Mouse (Mus musculus): ENCODE results near the gene Ell. TPM values are rescaled to one million over a fixed set of nuclear protein-coding genes. Genes with fewer than 3 reads are reported as not detected.

The Ell gene
- polyA plus RNA-seq, 1 experiment from 2014 or later: 13.0 TPM

- ATAC-seq (ENCODE audit: low FRiP score): no peak
- no peaks in the 10 kb centered on the region for H3K9me3 ChIP-seq (ENCODE audit: control insufficient read depth, low read length)
Observed at GRCm38 (mm10) chr8:70529299-70529698, 10.0 kb upstream of the Ell start.

GRCm38 (mm10) chr8:70529741-70530161, 9.5 kb upstream of the Ell start:
- Histone ChIP-seq H3K27me3 (ENCODE audit: control insufficient read depth, insufficient read depth, low read length) (no peaks in the 10 kb centered on the region), H3K4me3 (ENCODE audit: low read depth, low read length) (no peak overlapping the region), H3K9ac (ENCODE audit: low read length) (no peak overlapping the region), H3K36me3 (ENCODE audit: control insufficient read depth, insufficient read depth, low read length) (peaks cover 15% of the 10 kb centered on the region; the same call in 1 of the 2 replicates), H3K4me1 (ENCODE audit: control insufficient read depth, insufficient read depth, low read length) (peaks cover 13% of the 10 kb centered on the region), H3K4me2 (no peak overlapping the region), H3K9me3 (ENCODE audit: control insufficient read depth, low read length) (no peaks in the 10 kb centered on the region), H3K27ac (ENCODE audit: low read depth, low read length) (no peak overlapping the region)
- DNase-seq (ENCODE audit: low spot score, missing footprints) (no peak), ATAC-seq (ENCODE audit: low FRiP score) (no peak)
- 97% methylated on average over 3 of the region's 3 CpGs for WGBS

More at GRCm38 (mm10) chr8:70529299-70529698, 10.0 kb upstream of the Ell start:
- no peak overlapping the region for H3K4me3 ChIP-seq (ENCODE audit: low read depth, low read length)
- no peak overlapping the region for H3K4me2 ChIP-seq
- no peak for DNase-seq (ENCODE audit: low spot score, missing footprints)
- WGBS: 82% methylated on average over 5 of the region's 5 CpGs
- H3K36me3 ChIP-seq (ENCODE audit: control insufficient read depth, insufficient read depth, low read length): peaks cover 13% of the 10 kb centered on the region; the same call in 1 of the 2 replicates
- H3K9ac ChIP-seq (ENCODE audit: low read length): no peak overlapping the region
- no peaks in the 10 kb centered on the region for H3K27me3 ChIP-seq (ENCODE audit: control insufficient read depth, insufficient read depth, low read length)
- peaks cover 13% of the 10 kb centered on the region for H3K4me1 ChIP-seq (ENCODE audit: control insufficient read depth, insufficient read depth, low read length)
- H3K27ac ChIP-seq (ENCODE audit: low read depth, low read length): no peak overlapping the region

GRCm38 (mm10) chr8:70530314-70530713, 8.9 kb upstream of the Ell start:
- no peak overlapping the region for H3K4me3 ChIP-seq (ENCODE audit: low read depth, low read length)
- H3K4me1 ChIP-seq (ENCODE audit: control insufficient read depth, insufficient read depth, low read length): peaks cover 13% of the 10 kb centered on the region
- peaks cover 17% of the 10 kb centered on the region; the same call in 1 of the 2 replicates for H3K36me3 ChIP-seq (ENCODE audit: control insufficient read depth, insufficient read depth, low read length)
- no peak overlapping the region for H3K27ac ChIP-seq (ENCODE audit: low read depth, low read length)
- no peak overlapping the region for H3K4me2 ChIP-seq
- no peaks in the 10 kb centered on the region for H3K27me3 ChIP-seq (ENCODE audit: control insufficient read depth, insufficient read depth, low read length)
- ATAC-seq (ENCODE audit: low FRiP score): no peak
- no peaks in the 10 kb centered on the region for H3K9me3 ChIP-seq (ENCODE audit: control insufficient read depth, low read length)
- no peak for DNase-seq (ENCODE audit: low spot score, missing footprints)
- 98% methylated on average over 2 of the region's 2 CpGs for WGBS
- H3K9ac ChIP-seq (ENCODE audit: low read length): no peak overlapping the region

- no peaks in the 10 kb centered on the region for H3K27me3 ChIP-seq (ENCODE audit: control insufficient read depth, insufficient read depth, low read length)
- ATAC-seq (ENCODE audit: low FRiP score) (no peak), DNase-seq (ENCODE audit: low spot score, missing footprints) (no peak)
- H3K36me3 ChIP-seq (ENCODE audit: control insufficient read depth, insufficient read depth, low read length): peaks cover 21% of the 10 kb centered on the region; the same call in 1 of the 2 replicates
- no peak overlapping the region for H3K4me2 ChIP-seq
- H3K9me3 ChIP-seq (ENCODE audit: control insufficient read depth, low read length): no peaks in the 10 kb centered on the region
- 94% methylated on average over 12 of the region's 12 CpGs for WGBS
- no peak overlapping the region for H3K4me3 ChIP-seq (ENCODE audit: low read depth, low read length)
- H3K27ac ChIP-seq (ENCODE audit: low read depth, low read length): no peak overlapping the region
- no peak overlapping the region for H3K9ac ChIP-seq (ENCODE audit: low read length)
- H3K4me1 ChIP-seq (ENCODE audit: control insufficient read depth, insufficient read depth, low read length): peaks cover 6% of the 10 kb centered on the region
Observed at GRCm38 (mm10) chr8:70534281-70534680, 5.0 kb upstream of the Ell start.

GRCm38 (mm10) chr8:70535221-70535620, 4.0 kb upstream of the Ell start:
- no peak overlapping the region for H3K27ac ChIP-seq (ENCODE audit: low read depth, low read length)
- peaks cover 9% of the 10 kb centered on the region for H3K4me1 ChIP-seq (ENCODE audit: control insufficient read depth, insufficient read depth, low read length)
- no peak overlapping the region for H3K4me3 ChIP-seq (ENCODE audit: low read depth, low read length)
- no peak overlapping the region for H3K4me2 ChIP-seq
- no peaks in the 10 kb centered on the region for H3K27me3 ChIP-seq (ENCODE audit: control insufficient read depth, insufficient read depth, low read length)
- no peak for ATAC-seq (ENCODE audit: low FRiP score)
- peaks cover 19% of the 10 kb centered on the region; the same call in 1 of the 2 replicates for H3K36me3 ChIP-seq (ENCODE audit: control insufficient read depth, insufficient read depth, low read length)
- 93% methylated on average over 3 of the region's 3 CpGs for WGBS
- H3K9ac ChIP-seq (ENCODE audit: low read length): no peak overlapping the region
- no peak for DNase-seq (ENCODE audit: low spot score, missing footprints)
- H3K9me3 ChIP-seq (ENCODE audit: control insufficient read depth, low read length): no peaks in the 10 kb centered on the region

- WGBS: 90% methylated on average over 2 of the region's 2 CpGs
- peaks cover 19% of the 10 kb centered on the region; the same call in 1 of the 2 replicates for H3K36me3 ChIP-seq (ENCODE audit: control insufficient read depth, insufficient read depth, low read length)
- H3K9ac ChIP-seq (ENCODE audit: low read length): no peak overlapping the region
- no peaks in the 10 kb centered on the region for H3K27me3 ChIP-seq (ENCODE audit: control insufficient read depth, insufficient read depth, low read length)
- no peak overlapping the region for H3K4me2 ChIP-seq
- DNase-seq (ENCODE audit: low spot score, missing footprints) (no peak), ATAC-seq (ENCODE audit: low FRiP score) (no peak)
- peaks cover 14% of the 10 kb centered on the region for H3K4me1 ChIP-seq (ENCODE audit: control insufficient read depth, insufficient read depth, low read length)
- H3K4me3 ChIP-seq (ENCODE audit: low read depth, low read length): no peak overlapping the region
- H3K27ac ChIP-seq (ENCODE audit: low read depth, low read length): no peak overlapping the region
- H3K9me3 ChIP-seq (ENCODE audit: control insufficient read depth, low read length): no peaks in the 10 kb centered on the region
Observed at GRCm38 (mm10) chr8:70535701-70536100, 3.6 kb upstream of the Ell start.

GRCm38 (mm10) chr8:70538024-70538579, 1.2 kb upstream of the Ell start:
- peak overlapping the region; percentile 90 for H3K9ac ChIP-seq (ENCODE audit: low read length)
- peaks cover 8% of the 10 kb centered on the region; the same call in 1 of the 2 replicates for H3K36me3 ChIP-seq (ENCODE audit: control insufficient read depth, insufficient read depth, low read length)
- H3K4me2 ChIP-seq: peak overlapping the region; percentile 91
- H3K4me3 ChIP-seq (ENCODE audit: low read depth, low read length): peak overlapping the region; percentile 78
- no peaks in the 10 kb centered on the region for H3K27me3 ChIP-seq (ENCODE audit: control insufficient read depth, insufficient read depth, low read length)
- peak overlapping the region; percentile 88; the same call in 1 of the 2 replicates for H3K27ac ChIP-seq (ENCODE audit: low read depth, low read length)
- no peak for DNase-seq (ENCODE audit: low spot score, missing footprints)
- no peaks in the 10 kb centered on the region for H3K9me3 ChIP-seq (ENCODE audit: control insufficient read depth, low read length)
- 16% methylated on average over 24 of the region's 24 CpGs for WGBS
- peaks cover 20% of the 10 kb centered on the region for H3K4me1 ChIP-seq (ENCODE audit: control insufficient read depth, insufficient read depth, low read length)
- peak; percentile 26 for ATAC-seq (ENCODE audit: low FRiP score)

- peak; percentile 100 for DNase-seq (ENCODE audit: low spot score, missing footprints)
- peaks cover 20% of the 10 kb centered on the region for H3K4me1 ChIP-seq (ENCODE audit: control insufficient read depth, insufficient read depth, low read length)
- H3K4me3 ChIP-seq (ENCODE audit: low read depth, low read length): peak overlapping the region; percentile 78
- H3K27ac ChIP-seq (ENCODE audit: low read depth, low read length): peak overlapping the region; percentile 88
- peaks cover 8% of the 10 kb centered on the region; the same call in 1 of the 2 replicates for H3K36me3 ChIP-seq (ENCODE audit: control insufficient read depth, insufficient read depth, low read length)
- no peaks in the 10 kb centered on the region for H3K9me3 ChIP-seq (ENCODE audit: control insufficient read depth, low read length)
- peak; percentile 83 for ATAC-seq (ENCODE audit: low FRiP score)
- peak overlapping the region; percentile 90 for H3K9ac ChIP-seq (ENCODE audit: low read length)
- H3K27me3 ChIP-seq (ENCODE audit: control insufficient read depth, insufficient read depth, low read length): no peaks in the 10 kb centered on the region
- peak overlapping the region; percentile 91 for H3K4me2 ChIP-seq
- WGBS: under 1% methylated on average over 32 of the region's 32 CpGs
Observed at GRCm38 (mm10) chr8:70538633-70539076, 602 bp upstream of the Ell start.

- Histone ChIP-seq H3K27me3 (ENCODE audit: control insufficient read depth, insufficient read depth, low read length) (no peaks in the 10 kb centered on the region), H3K27ac (ENCODE audit: low read depth, low read length) (no peak overlapping the region), H3K4me2 (peak overlapping the region; percentile 91), H3K4me3 (ENCODE audit: low read depth, low read length) (peak overlapping the region; percentile 78), H3K9ac (ENCODE audit: low read length) (peak overlapping the region; percentile 90), H3K9me3 (ENCODE audit: control insufficient read depth, low read length) (no peaks in the 10 kb centered on the region), H3K4me1 (ENCODE audit: control insufficient read depth, insufficient read depth, low read length) (peaks cover 20% of the 10 kb centered on the region), H3K36me3 (ENCODE audit: control insufficient read depth, insufficient read depth, low read length) (peaks cover 6% of the 10 kb centered on the region; the same call in 1 of the 2 replicates)
- WGBS: 12% methylated on average over 4 of the region's 4 CpGs
- ATAC-seq (ENCODE audit: low FRiP score): no peak
- no peak for DNase-seq (ENCODE audit: low spot score, missing footprints)
Observed at GRCm38 (mm10) chr8:70540013-70540506, 803 bp downstream of the Ell start.
